Comparison of ENCODE assay signal across 33 mouse cellular contexts in the genomic region with DNA sequence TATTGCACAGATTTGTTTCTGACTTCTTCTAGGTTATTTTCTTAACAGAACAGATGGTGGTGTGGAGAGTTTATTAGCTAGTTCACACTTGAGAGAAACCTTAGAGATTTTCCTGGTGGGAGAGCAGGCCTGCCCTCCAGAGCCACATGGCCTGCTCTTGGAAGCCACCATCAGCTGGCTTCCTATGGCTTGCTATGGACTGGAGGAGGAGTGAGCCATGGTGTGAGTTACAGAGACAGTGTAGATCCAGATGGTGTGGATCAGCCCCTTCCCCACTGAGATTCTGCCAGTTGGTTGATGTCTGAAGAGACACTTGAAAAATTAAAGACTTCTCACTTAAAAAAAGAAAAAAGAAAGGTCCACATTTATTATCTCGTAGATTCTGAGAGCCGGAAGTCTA.
"Had no signal": no experiment of that assay in that cellular context is flagged by ENCODE, and none has a peak within 500 bp of the region (broad histone marks: within the 10 kb centered on the region; RNA-seq: fewer than 3 reads in every experiment).

No protein-coding gene starts in this region.

- H3K27ac ChIP-seq: heart, adult 2 months; heart, embryonic 10.5 days; heart, embryonic 13.5 days; heart, embryonic 15.5 days; hindbrain, embryonic 10.5 days; hindbrain, embryonic 13.5 days; hindbrain, embryonic 14.5 days; intestine, embryonic 15.5 days; kidney, embryonic 15.5 days; kidney, postnatal 0 days; layer of hippocampus, adult 2 months; left cerebral cortex, adult 2 months had no signal

- H3K9me3 ChIP-seq: heart, embryonic 10.5 days; heart, embryonic 12.5 days; heart, embryonic 13.5 days; heart, embryonic 15.5 days; hindbrain, embryonic 10.5 days; hindbrain, embryonic 13.5 days; hindbrain, embryonic 15.5 days; intestine, embryonic 15.5 days; kidney, embryonic 15.5 days had no signal

- H3K4me2 ChIP-seq: heart, embryonic 11.5 days; heart, embryonic 12.5 days; heart, embryonic 13.5 days; heart, embryonic 15.5 days; hindbrain, embryonic 13.5 days; hindbrain, embryonic 14.5 days; hindbrain, embryonic 15.5 days; intestine, embryonic 15.5 days; kidney, embryonic 15.5 days had no signal

- H3K4me3 ChIP-seq: heart, adult 2 months; heart, embryonic 10.5 days; heart, embryonic 12.5 days; heart, embryonic 13.5 days; heart, embryonic 15.5 days; hindbrain, embryonic 10.5 days; hindbrain, embryonic 13.5 days; hindbrain, embryonic 15.5 days; intestine, embryonic 15.5 days; kidney, embryonic 15.5 days; layer of hippocampus, adult 2 months; left cerebral cortex, adult 2 months had no signal

- ATAC-seq: inflammation-experienced regulatory T-cells, adult 6 months; intestine, embryonic 15.5 days; intestine, embryonic 16.5 days; intestine, postnatal 0 days had no signal

- H3K36me3 ChIP-seq: hindbrain, embryonic 13.5 days; hindbrain, embryonic 15.5 days had no signal

- H3K4me1 ChIP-seq: intestine, embryonic 15.5 days; kidney, embryonic 15.5 days had no signal

- H3K27me3 ChIP-seq: heart, embryonic 12.5 days; heart, embryonic 13.5 days; heart, embryonic 15.5 days; hindbrain, embryonic 13.5 days; hindbrain, embryonic 15.5 days; intestine, embryonic 15.5 days; kidney, embryonic 15.5 days had no signal

- DNase-seq: heart, adult 2 months; heart, postnatal 10 days; heart, postnatal 14 days; heart, postnatal 36 days; heart, postnatal 4 days; kidney, adult 11 months; kidney, adult 18-20 months; kidney, adult 2 months; kidney, adult 8-10 months; kidney, adult 9 months; kidney, postnatal 14 days; kidney, postnatal 25 days; kidney, postnatal 36 days; kidney, postnatal 4 days; layer of hippocampus, adult 9-11 months; layer of hippocampus, postnatal 36 days had no signal

- H3K9ac ChIP-seq: heart, embryonic 12.5 days; heart, embryonic 13.5 days; heart, embryonic 15.5 days; hindbrain, embryonic 13.5 days; hindbrain, embryonic 14.5 days; hindbrain, embryonic 15.5 days; intestine, embryonic 15.5 days; kidney, embryonic 15.5 days had no signal
